Mouse (Mus musculus) ES-E14 (cell line): ENCODE results near the gene Thra.

ENCODE experiments used
- CHD2 ChIP-seq: IDR thresholded peaks from 2 replicates; pipeline ENCODE4 v1.6.1; 2014; ENCODE audit warnings: mild to moderate bottlenecking, low read depth, low read length, inconsistent platforms
- HCFC1 ChIP-seq: IDR thresholded peaks from 2 replicates; pipeline ENCODE4 v1.6.1; 2012; ENCODE audit warnings: low read length, inconsistent platforms, borderline replicate concordance; ENCODE audit not compliant: insufficient read depth
- MAFK ChIP-seq: IDR thresholded peaks from 2 replicates; pipeline ENCODE4 v1.6.1; 2014; ENCODE audit warnings: mild to moderate bottlenecking, low read depth, low read length, inconsistent platforms; ENCODE audit not compliant: insufficient read depth
- ZC3H11A ChIP-seq: IDR thresholded peaks from 2 replicates; pipeline ENCODE4 v1.6.1; 2012; ENCODE audit warnings: low read depth, mild to moderate bottlenecking, inconsistent platforms, low read length, borderline replicate concordance
- ZNF384 ChIP-seq: IDR thresholded peaks from 2 replicates; pipeline ENCODE4 v1.6.1; 2012; ENCODE audit warnings: low read depth, low read length, inconsistent platforms

- TF ChIP-seq ZNF384 = no peak
- no peak for TF ChIP-seq HCFC1
- TF ChIP-seq ZC3H11A = no peak
- TF ChIP-seq CHD2 = no peak
- no peak for TF ChIP-seq MAFK
Observed at GRCm38 (mm10) chr11:98741622-98742396, 1.4 kb downstream of the Thra start.
